Mouse (Mus musculus): ENCODE results near the gene Afg1l. TPM values are rescaled to one million over a fixed set of nuclear protein-coding genes. Genes with fewer than 3 reads are reported as not detected.

The Afg1l gene
- polyA plus RNA-seq, 1 experiment from 2014 or later: 4.3 TPM

- Histone ChIP-seq H3K4me1 (peaks cover 3% of the 10 kb centered on the region), H3K27ac (0 out of 2 replicates have a peak overlapping the region, but pooled peaks have one; percentile 25), H3K36me3 (replicated peaks) (no peaks in the 10 kb centered on the region), H3K9me3 (peaks cover under 1% of the 10 kb centered on the region; the same call in 1 of the 2 replicates), H3K9ac (no peak overlapping the region), H3K4me3 (replicated peaks) (no peak overlapping the region), H3K4me2 (no peak overlapping the region), H3K27me3 (no peaks in the 10 kb centered on the region)
- 82% methylated on average over 14 of the region's 14 CpGs for WGBS
- ATAC-seq (ENCODE audit: low FRiP score): no peak
Measured at GRCm38 (mm10) chr10:42464805-42465204, 13.6 kb downstream of the Afg1l start.

- H3K27ac ChIP-seq: 0 out of 2 replicates have a peak overlapping the region, but pooled peaks have one; percentile 46
- ATAC-seq (ENCODE audit: low FRiP score): no peak
- H3K9me3 ChIP-seq: peaks cover 6% of the 10 kb centered on the region; the same call in 1 of the 2 replicates
- H3K4me1 ChIP-seq: peaks cover 3% of the 10 kb centered on the region
- 55% methylated on average over 5 of the region's 5 CpGs for WGBS
- H3K4me3 ChIP-seq (replicated peaks): no peak overlapping the region
- H3K36me3 ChIP-seq (replicated peaks): no peaks in the 10 kb centered on the region
- H3K27me3 ChIP-seq: no peaks in the 10 kb centered on the region
- H3K9ac ChIP-seq: 0 out of 2 replicates have a peak overlapping the region, but pooled peaks have one; percentile 2
- no peak overlapping the region for H3K4me2 ChIP-seq
Measured at GRCm38 (mm10) chr10:42464224-42464623, 14.1 kb downstream of the Afg1l start.

DNA sequence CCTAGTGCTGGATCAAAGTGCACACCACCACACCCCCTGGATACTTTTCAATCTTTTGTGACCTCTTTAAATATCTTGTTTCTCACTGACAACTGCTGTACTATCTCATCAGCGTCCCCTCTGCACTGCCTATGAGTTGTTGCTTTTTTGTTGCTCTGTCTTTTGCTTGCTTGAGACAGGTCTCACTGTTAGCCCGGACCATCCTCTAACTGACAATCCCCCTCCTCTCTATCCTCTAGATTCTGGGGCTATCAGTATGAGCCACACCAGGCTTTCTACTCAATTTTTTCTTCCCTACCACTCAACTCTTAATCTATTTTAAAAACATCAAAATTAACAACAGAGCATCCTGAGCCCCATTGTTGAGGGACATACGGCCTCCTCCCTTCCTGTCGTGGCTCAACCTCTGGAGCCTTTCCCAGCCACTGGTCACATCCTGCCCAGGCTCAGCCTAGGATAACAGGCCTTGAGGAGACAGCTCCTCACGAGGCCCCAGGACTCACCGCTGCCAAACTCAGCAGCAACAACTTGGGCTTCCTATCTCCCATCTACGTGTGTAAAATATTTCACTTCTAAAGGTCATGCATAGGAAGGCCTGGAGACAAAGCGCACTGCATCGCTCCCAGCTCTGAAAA, 20.7 kb downstream of the Afg1l start:
- Histone ChIP-seq H3K27ac (peak overlapping the region; percentile 25; the same call in 1 of the 2 replicates), H3K9ac (no peak overlapping the region; the same call in 1 of the 2 replicates), H3K4me2 (no peak overlapping the region), H3K4me3 (replicated peaks) (no peak overlapping the region), H3K36me3 (replicated peaks) (no peaks in the 10 kb centered on the region), H3K9me3 (peaks cover 8% of the 10 kb centered on the region; the same call in 1 of the 2 replicates), H3K4me1 (no peaks in the 10 kb centered on the region; the same call in 1 of the 2 replicates), H3K27me3 (no peaks in the 10 kb centered on the region)
- ATAC-seq (ENCODE audit: low FRiP score): no peak
- 87% methylated on average over 9 of the region's 9 CpGs for WGBS

- H3K27me3 ChIP-seq: no peaks in the 10 kb centered on the region
- H3K4me1 ChIP-seq: no peaks in the 10 kb centered on the region; the same call in 1 of the 2 replicates
- no peak overlapping the region for H3K27ac ChIP-seq
- H3K4me2 ChIP-seq: no peak overlapping the region
- no peak overlapping the region for H3K4me3 ChIP-seq (replicated peaks)
- no peak overlapping the region for H3K9ac ChIP-seq
- 65% methylated on average over 5 of the region's 5 CpGs for WGBS
- H3K36me3 ChIP-seq (replicated peaks): no peaks in the 10 kb centered on the region
- ATAC-seq (ENCODE audit: low FRiP score): no peak
- peaks cover 8% of the 10 kb centered on the region; the same call in 1 of the 2 replicates for H3K9me3 ChIP-seq
Measured at GRCm38 (mm10) chr10:42455981-42456380, 22.4 kb downstream of the Afg1l start.

DNA sequence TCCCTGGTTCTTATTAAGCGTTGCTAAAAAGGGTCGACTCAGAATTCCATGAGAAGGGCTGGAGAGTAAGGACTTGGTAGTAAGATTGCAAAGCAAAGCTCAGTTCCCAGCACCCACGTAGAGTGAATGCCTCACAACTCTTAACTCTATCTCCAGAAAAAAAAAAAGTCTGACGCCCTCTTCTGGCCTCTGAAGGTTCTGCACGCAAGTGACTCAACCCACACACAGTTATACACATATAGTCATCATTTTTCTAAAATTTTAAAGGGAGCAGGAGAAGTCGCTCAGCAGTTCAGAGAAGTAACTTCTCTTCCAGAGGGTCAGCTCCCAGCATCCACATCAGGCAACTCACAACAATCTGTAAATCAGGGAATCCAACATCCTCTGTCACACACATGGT, 23.7 kb downstream of the Afg1l start:
- WGBS: 89% methylated on average over 6 of the region's 6 CpGs
- H3K27me3 ChIP-seq: no peaks in the 10 kb centered on the region
- no peak overlapping the region for H3K27ac ChIP-seq
- no peak overlapping the region for H3K4me3 ChIP-seq (replicated peaks)
- no peaks in the 10 kb centered on the region for H3K36me3 ChIP-seq (replicated peaks)
- H3K4me1 ChIP-seq: no peaks in the 10 kb centered on the region; the same call in 1 of the 2 replicates
- no peak overlapping the region for H3K4me2 ChIP-seq
- no peak overlapping the region for H3K9ac ChIP-seq
- ATAC-seq (ENCODE audit: low FRiP score): no peak
- peaks cover 7% of the 10 kb centered on the region; the same call in 1 of the 2 replicates for H3K9me3 ChIP-seq

DNA sequence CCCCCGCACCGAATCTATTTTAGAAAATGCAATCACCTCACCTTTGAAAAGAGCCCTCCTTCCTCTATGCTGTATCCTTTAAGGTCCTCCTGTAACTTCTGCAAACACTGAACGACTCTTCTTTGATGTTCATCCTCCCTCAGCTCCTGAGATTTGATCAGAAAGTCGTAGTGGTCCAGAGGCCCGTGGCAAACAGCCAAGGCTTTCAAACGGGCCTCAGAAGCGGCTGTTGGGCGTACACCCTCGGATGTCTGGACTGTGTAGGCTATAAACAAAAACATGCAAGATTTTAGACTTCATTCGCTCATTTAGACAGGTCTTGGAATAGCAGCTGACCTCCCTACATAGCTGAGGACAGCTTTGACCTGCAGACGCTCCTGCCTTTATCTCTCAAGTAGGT, 24.1 kb downstream of the Afg1l start:
- 81% methylated on average over 11 of the region's 11 CpGs for WGBS
- no peaks in the 10 kb centered on the region for H3K36me3 ChIP-seq (replicated peaks)
- no peak overlapping the region for H3K9ac ChIP-seq
- H3K27ac ChIP-seq: no peak overlapping the region
- H3K27me3 ChIP-seq: no peaks in the 10 kb centered on the region
- H3K4me2 ChIP-seq: no peak overlapping the region
- no peak overlapping the region for H3K4me3 ChIP-seq (replicated peaks)
- H3K4me1 ChIP-seq: peaks cover 2% of the 10 kb centered on the region
- no peak for ATAC-seq (ENCODE audit: low FRiP score)
- peaks cover 3% of the 10 kb centered on the region; the same call in 1 of the 2 replicates for H3K9me3 ChIP-seq

GRCm38 (mm10) chr10:42449672-42450071, 28.7 kb downstream of the Afg1l start:
- no peak overlapping the region for H3K27ac ChIP-seq
- no peak overlapping the region for H3K4me2 ChIP-seq
- H3K9ac ChIP-seq: no peak overlapping the region
- ATAC-seq (ENCODE audit: low FRiP score): no peak
- no peaks in the 10 kb centered on the region for H3K36me3 ChIP-seq (replicated peaks)
- no peaks in the 10 kb centered on the region for H3K9me3 ChIP-seq
- H3K4me3 ChIP-seq (replicated peaks): no peak overlapping the region
- H3K27me3 ChIP-seq: no peaks in the 10 kb centered on the region
- WGBS: 33% methylated on average over 3 of the region's 4 CpGs
- H3K4me1 ChIP-seq: peaks cover 13% of the 10 kb centered on the region

- Histone ChIP-seq H3K27me3 (no peaks in the 10 kb centered on the region), H3K9me3 (no peaks in the 10 kb centered on the region), H3K4me3 (replicated peaks) (no peak overlapping the region), H3K4me2 (no peak overlapping the region), H3K9ac (no peak overlapping the region), H3K36me3 (replicated peaks) (no peaks in the 10 kb centered on the region), H3K27ac (no peak overlapping the region), H3K4me1 (peaks cover 13% of the 10 kb centered on the region)
- no peak for ATAC-seq (ENCODE audit: low FRiP score)
- WGBS: 46% methylated on average over 7 of the region's 7 CpGs
Measured at GRCm38 (mm10) chr10:42448371-42448770, 30.0 kb downstream of the Afg1l start.

DNA sequence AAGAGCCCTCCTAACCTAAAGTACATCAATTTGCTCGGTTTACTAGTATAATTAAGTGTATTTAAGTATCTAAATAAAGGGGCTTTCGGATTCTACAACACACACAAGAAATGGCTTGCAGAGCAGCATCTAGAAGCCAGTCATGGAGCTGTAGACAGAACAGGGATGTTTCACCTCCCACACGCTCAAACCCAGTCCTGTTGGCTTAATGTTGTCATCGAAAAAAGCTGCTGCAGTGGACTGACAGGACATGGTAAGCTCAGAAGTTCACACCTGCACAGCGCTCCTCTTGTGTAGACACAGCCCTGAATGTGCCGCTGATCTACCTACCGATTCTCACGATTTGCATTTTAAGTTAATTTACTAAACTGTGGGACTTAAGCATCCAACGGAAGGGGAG, 32.2 kb downstream of the Afg1l start:
- Histone ChIP-seq H3K9me3 (no peaks in the 10 kb centered on the region), H3K4me3 (replicated peaks) (no peak overlapping the region), H3K4me2 (no peak overlapping the region), H3K27ac (no peak overlapping the region), H3K4me1 (peaks cover 13% of the 10 kb centered on the region), H3K27me3 (no peaks in the 10 kb centered on the region), H3K9ac (no peak overlapping the region), H3K36me3 (replicated peaks) (no peaks in the 10 kb centered on the region)
- 61% methylated on average over 9 of the region's 9 CpGs for WGBS
- no peak for ATAC-seq (ENCODE audit: low FRiP score)

DNA sequence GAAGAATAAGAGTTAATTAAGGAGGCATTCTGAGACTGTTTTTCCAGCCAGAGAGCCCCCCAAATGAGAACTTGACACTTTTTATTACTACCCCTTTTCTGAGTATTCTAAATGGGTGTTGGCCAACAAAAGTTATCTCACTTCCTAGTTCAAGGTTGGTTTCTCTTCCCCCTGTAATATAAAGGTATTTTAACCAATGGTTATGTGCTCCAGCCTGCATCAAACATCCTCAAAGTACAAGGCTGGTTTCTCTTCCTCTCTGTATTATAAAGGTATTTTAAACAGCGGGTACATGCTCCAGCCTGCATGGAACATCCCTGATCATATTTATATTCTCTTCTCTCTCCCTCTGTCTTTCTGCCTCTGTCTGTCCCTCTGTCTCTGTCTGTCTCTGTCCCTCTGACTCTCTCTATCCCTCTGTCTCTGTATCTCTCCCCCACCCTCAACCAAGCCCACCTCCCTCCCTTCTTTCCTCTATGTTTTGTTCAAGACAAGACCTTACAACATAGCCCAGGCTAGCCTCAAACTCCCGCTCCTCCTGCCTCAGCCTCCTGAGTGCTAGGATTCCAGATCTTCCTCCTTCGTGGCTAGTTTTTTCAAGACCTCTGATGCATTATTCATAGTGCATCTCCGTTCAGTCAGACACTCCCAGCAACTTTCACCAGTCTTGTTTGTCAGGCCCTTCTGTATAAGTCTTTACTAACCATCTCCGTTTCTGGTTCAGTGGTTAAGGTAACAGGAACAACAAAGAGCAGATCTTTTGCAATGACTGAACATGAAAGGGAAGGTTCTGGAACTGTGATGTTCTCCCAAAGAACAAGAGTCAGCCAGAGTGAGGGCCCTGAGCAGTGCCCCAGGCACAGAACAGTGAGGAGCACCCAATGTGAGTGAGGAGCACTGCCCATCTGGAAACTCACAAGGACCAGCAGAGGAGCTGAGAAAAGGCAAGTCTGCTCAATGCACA, 41.2 kb downstream of the Afg1l start:
- ATAC-seq (ENCODE audit: low FRiP score): no peak
- Histone ChIP-seq H3K9ac (no peak overlapping the region), H3K9me3 (no peaks in the 10 kb centered on the region), H3K27ac (no peak overlapping the region), H3K36me3 (replicated peaks) (no peaks in the 10 kb centered on the region), H3K4me2 (no peak overlapping the region), H3K27me3 (no peaks in the 10 kb centered on the region), H3K4me3 (replicated peaks) (no peak overlapping the region), H3K4me1 (no peaks in the 10 kb centered on the region)
- 64% methylated on average over 5 of the region's 5 CpGs for WGBS

GRCm38 (mm10) chr10:42417530-42418174, 60.7 kb downstream of the Afg1l start:
- Histone ChIP-seq H3K9ac (no peak overlapping the region), H3K4me1 (peaks cover 27% of the 10 kb centered on the region)

More at GRCm38 (mm10) chr10:42417530-42418174, 60.7 kb downstream of the Afg1l start:
- H3K27me3 ChIP-seq: 0 out of 2 replicates have a peak, but pooled peaks cover 3% of the 10 kb centered on the region
- H3K36me3 ChIP-seq (replicated peaks): no peaks in the 10 kb centered on the region
- H3K4me3 ChIP-seq (replicated peaks): no peak overlapping the region
- 14% methylated on average over 10 of the region's 10 CpGs for WGBS
- H3K27ac ChIP-seq: no peak overlapping the region
- peak overlapping the region; percentile 31 for H3K4me2 ChIP-seq
- peak; percentile 57; the same call in 1 of the 2 replicates for ATAC-seq (ENCODE audit: low FRiP score)
- H3K9me3 ChIP-seq: no peaks in the 10 kb centered on the region

Measured in forebrain, embryonic 12.5 days (tissue).